Mouse (Mus musculus) bone marrow macrophage, adult 2 months (primary cell): ENCODE results near the gene Slc9a3r1.

Experiments used
- CTCF ChIP-seq: IDR thresholded peaks from 2 replicates; pipeline ENCODE4 v1.5.1; 2012; ENCODE audit warnings: low read depth, mild to moderate bottlenecking, low read length, moderate library complexity
- POLR2A ChIP-seq: IDR thresholded peaks from 2 replicates; pipeline ENCODE4 v1.6.1; 2012; ENCODE audit warnings: mild to moderate bottlenecking, low read depth, low read length, borderline replicate concordance

DNA sequence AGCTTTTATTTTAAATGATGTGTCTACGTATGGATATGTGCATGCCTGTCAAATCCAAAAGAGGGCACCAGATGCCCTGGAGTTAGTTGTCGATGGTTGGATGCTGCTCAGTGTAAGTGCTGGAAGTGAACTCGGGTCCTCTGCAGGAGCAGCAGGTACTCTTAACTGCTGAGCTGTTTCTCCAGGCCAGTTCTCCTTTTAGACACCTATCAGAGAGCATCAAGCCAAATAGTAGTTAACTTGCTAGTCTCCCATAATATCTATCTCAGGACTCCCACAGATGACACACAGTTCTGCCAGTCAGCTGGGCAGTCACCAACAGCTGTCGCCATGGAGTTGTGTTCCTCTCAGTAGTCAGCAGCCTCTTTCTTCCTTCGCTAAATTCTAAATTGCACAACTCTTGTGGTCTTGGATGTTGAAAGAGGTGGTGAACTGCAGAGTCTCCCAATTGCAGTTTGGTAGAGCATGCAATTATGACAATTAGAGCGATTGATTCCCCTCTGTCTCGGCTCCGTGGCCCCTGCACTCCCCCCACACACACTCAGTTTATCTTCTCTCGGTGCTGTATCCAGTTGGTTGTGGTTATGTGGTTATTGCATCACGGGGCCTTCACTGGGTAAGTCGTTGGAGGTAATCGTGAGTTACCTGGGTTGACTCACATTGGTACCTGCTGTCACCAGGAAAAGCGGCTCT is 25.5 kb downstream of the Slc9a3r1 start:
- TF ChIP-seq CTCF (peak; percentile 36; the same call in 1 of the 2 replicates), POLR2A (no peak)
